Mouse (Mus musculus): ENCODE results near the gene Cnpy2.

GRCm38 (mm10) chr10:128282886-128283450, 39.3 kb upstream of the Cnpy2 start:
- TF ChIP-seq CTCF (IDR thresholded peaks at IDR 0.05) (no peak), EP300 (IDR thresholded peaks at IDR 0.05; ENCODE audit: insufficient read depth, low read depth, low read length) (no peak), POLR2A (IDR thresholded peaks at IDR 0.05; ENCODE audit: insufficient read depth, low read depth, low read length) (no peak)
